Mouse (Mus musculus) effector memory CD4-positive, alpha-beta T cell, adult 7 months (primary cell): ENCODE measurements around the gene Ube2u. TPM values are rescaled to one million over a fixed set of nuclear protein-coding genes. Genes with fewer than 3 reads are reported as not detected.

Experiments used
- polyA plus RNA-seq: library from polyadenylated mRNA; unstranded; fragments of 100-300 nt; shearing (Covaris generic); gene quantifications from one replicate; pipeline ENCODE4 v1.2.1, GENCODE M21; 2017

Gene Ube2u
- not detected for polyA plus RNA-seq

DNA sequence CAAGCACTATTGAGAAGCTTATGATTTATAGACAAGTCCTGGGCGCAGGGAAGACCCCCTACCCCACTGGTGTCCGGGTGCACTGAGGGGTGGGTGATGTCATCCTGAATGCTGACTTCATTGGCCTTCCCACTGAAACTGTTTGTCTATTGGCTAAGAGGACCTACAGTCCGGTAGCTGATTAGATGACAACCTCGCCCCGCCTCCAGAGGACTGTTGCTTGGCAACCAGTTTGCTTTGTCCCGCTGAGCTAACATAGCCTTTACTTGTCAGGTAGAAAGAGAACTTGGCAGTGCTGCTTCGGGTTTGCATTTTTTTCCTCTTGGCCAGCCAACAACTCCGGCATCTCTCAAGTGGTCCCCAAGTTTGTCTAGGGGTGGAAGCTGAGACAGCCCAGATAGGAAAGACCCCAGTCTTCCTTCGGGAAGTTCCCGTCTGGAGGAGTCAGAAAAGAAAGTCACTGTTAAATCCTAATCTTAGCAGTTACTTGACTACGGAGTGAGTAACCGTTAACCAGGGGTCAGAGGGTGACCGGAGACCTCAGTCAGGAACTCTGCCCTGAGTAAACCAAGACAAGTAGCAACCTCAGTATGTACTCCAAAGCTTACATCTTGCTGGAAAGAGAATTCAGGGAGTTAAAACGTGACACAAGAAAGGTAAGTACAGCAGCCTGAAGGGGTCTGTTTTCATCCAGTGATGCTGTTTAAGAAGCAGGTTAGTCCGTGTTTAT is at the start of gene Ube2u:
Gene Ube2u, plus strand, starts transcription at position 258 of the 730 bp plus-strand sequence.

